Mouse (Mus musculus) subcutaneous adipose tissue, adult 2 months (tissue): ENCODE results near the gene Ube2f. TPM values are rescaled to one million over a fixed set of nuclear protein-coding genes. Genes with fewer than 3 reads are reported as not detected.

Experiments used
- polyA plus RNA-seq: library from polyadenylated mRNA; depleted of rRNA; stranded (reverse); fragments of >200 nt; gene quantifications from 2 replicates; pipeline ENCODE4 v1.2.3, GENCODE M21; 2012; ENCODE audit warnings: low replicate concordance; rRNA removed

The Ube2f gene
- polyA plus RNA-seq, result 42.4 and 43.4 TPM in 2 replicates

DNA sequence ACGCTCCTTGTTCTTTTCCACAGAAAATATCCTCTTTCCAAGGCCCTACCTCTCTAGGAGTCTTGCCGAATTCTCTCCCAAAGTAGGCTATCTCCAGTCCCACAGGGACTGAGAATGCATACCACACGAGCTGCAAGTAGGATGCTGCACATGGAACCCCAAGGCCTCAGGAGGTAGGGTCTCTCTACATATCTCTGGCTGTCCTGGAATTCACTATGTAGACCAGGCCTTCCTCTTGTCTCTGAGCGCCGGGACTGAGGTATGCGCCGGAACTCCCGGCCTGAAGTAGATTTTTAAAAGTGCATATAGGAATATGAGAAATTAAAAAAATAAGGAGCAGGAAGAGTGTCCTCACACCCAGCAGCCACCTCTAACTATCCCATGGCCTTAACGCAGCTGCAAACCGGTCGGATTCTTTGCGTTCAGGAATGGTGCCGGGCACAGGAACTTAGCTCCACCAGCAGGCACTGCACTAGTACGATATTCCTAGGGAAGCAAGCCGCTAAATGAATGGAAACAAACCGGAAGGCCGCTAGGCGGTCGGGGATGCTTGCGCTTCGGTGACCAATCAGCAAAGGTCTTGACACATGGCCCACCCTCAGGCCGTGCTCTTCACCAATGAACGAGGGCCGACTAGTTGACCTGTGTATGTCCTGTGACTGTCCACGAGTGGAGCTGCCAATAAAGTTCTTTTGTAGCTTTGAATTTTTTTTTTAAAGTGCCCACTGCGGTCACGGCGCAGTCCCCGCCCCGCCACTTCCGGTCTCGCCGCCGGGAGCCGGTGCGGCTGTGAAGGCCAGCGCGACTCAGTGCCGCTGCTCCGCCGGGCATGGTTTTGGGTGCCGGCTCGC, at the start of gene Ube2f:
TSS of gene Ube2f (plus strand) at position 741 of the 851 bp plus-strand sequence.

DNA sequence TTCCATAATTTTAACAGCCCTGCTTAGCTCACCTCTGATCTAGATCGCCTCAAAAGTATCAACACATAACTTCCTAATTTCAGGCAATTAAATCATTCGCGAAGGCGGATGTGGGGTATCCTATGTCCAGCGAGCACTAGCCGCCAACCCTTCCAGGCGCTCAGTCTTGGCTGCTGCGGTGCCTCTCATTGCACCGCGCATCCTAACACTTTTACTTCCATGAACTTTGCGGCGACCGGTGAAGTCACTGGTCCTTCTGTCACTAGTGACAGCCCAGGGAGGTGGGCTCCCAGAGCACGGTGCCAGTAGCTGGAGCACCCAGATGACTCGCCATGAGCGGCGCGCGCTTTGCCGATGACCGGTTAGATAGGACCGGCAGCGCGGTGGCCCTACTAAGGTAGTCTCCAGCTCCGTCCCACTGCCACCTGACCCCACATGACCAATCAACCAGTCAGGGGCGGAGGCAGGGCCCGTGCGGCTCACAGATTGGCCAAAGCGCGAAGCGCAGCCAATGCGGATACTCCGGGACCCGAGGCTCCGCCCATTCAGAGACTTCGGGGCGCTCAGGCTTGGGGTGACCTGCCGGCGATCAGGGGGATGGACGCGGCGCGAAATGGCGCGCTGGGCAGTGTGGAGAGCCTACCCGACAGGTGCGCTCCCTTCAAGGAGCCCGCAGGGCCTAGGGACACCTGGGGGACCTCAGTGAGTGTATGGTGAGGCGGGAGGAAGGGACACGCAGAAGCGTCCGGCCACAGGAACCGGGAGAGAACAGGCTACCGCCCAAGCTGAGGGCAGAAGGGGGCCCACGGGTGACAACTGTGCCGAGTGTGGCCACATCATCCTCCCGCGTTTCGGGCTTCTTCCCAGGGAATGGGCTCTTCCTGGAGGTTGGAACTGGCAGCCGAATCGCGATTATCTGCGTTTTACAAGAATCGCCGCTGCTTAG, 48.0 kb downstream of the Ube2f start, which contains the start of gene Scly:
TSS of gene Scly (plus strand) at position 540 of the 946 bp plus-strand sequence.

DNA sequence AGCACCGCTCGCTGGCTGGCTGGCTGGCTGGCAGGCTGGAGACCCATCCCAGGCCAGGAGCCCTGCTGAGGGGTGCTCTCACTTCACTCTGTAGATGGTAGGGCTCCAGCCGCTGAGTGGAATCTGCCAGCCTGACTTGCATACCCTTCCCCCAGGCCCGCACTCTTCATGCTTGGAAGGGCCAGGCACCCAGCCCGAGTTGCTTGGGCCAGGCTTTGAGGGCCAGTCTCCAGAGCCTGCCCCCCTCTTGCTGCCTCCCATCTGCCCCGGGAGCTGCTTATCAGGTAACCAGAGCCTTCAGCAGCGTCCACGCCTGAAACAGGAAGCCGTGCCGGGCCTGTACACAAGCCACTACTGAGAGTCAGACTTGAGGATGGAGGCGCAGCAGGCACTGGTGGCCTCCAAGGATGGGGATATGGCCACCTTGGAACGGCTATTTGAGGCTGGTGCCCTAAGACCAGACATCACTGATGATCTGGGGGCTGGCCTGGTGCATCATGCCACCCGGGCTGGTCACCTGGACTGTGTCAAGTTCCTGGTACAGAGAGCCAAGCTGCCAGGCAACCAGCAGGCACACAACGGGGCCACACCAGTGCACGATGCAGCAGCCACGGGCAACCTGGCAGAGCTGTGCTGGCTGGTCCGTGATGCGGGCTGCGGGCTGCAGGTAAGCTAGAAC, 71.8 kb downstream of the Ube2f start, which contains the start of gene Espnl:
TSS of gene Espnl (plus strand) at position 316 of the 679 bp plus-strand sequence.

Other genes with a start within 250 kb of the Ube2f start
- 0.05 and 0.07 TPM in 2 replicates for gene Rbm44, start 105.2 kb upstream of the Ube2f start, polyA plus RNA-seq
- gene Ramp1, start 70.5 kb upstream of the Ube2f start, polyA plus RNA-seq, result 3.5 and 30.7 TPM in 2 replicates
- 21.3 and 21.8 TPM in 2 replicates for gene Scly, start 48.0 kb downstream of the Ube2f start, polyA plus RNA-seq
- gene Espnl, start 71.8 kb downstream of the Ube2f start, polyA plus RNA-seq, result 0.01 and 0.04 TPM in 2 replicates
- 0.46 and 3.9 TPM in 2 replicates for gene Klhl30, start 100.7 kb downstream of the Ube2f start, polyA plus RNA-seq
- gene Erfe, start 116.1 kb downstream of the Ube2f start, polyA plus RNA-seq, result 0.95 TPM in 1 of 2 replicates, not detected in the other
- 47.7 and 76.8 TPM in 2 replicates for gene Ilkap, start 148.5 kb downstream of the Ube2f start, polyA plus RNA-seq
- 24.6 and 43.0 TPM in 2 replicates for gene Hes6, start 163.7 kb downstream of the Ube2f start, polyA plus RNA-seq
- 12.3 and 12.7 TPM in 2 replicates for gene Per2, start 209.0 kb downstream of the Ube2f start, polyA plus RNA-seq
- gene Traf3ip1, start 244.3 kb downstream of the Ube2f start, polyA plus RNA-seq, result 4.2 and 11.8 TPM in 2 replicates